Mouse (Mus musculus) ES-Bruce4 (cell line): ENCODE measurements around the gene Egfr.

Source experiments
- CTCF ChIP-seq: IDR thresholded peaks from one replicate; pipeline ENCODE4 v1.8.1; 2011; ENCODE audit warnings: low read depth, low read length
- EP300 ChIP-seq: IDR thresholded peaks from 2 replicates; pipeline ENCODE4 v1.6.1; 2011; ENCODE audit warnings: low read depth, low read length; ENCODE audit not compliant: insufficient read depth
- POLR2A ChIP-seq: IDR thresholded peaks from one replicate; pipeline ENCODE4 v1.8.1; 2011; ENCODE audit warnings: low read length; ENCODE audit not compliant: insufficient read depth

DNA sequence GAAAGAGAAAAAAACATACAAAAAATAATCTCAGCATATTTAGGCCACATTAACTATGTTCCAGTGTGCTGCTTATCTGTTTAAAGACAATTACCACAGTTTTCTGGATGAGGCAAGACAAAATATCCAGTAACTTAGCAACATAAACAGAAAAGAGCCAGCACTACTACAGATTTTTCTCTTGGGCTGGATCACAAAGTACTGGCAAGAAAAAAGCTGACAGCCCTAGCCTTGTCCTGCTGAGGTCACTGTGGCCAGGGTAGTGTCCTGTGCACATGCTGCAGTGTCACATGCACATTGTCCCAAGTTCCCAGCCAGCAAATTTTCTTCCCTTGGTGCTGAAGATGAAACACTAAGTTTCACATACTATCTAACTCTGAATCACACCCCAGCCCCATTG is 43.0 kb downstream of the Egfr start:
- no peak for TF ChIP-seq POLR2A
- TF ChIP-seq CTCF: no peak
- TF ChIP-seq EP300: no peak
